Mouse (Mus musculus) hindlimb bud, embryonic 11.5 days (tissue): ENCODE data around the gene Pex7.
"Not testable (repeated sequence)": the region's sequence is repeated elsewhere in the genome, so short reads cannot be mapped to it uniquely, and the experiment has no call there.

Experiments used
- DNase-seq: peaks from one replicate; pipeline ENCODE4 v3.0.0-alpha.2; 2012; ENCODE audit warnings: low read depth, low spot score; ENCODE audit errors: extremely low spot score

Gene Pex7

GRCm38 (mm10) chr10:19934384-19935294 lies 27.1 kb upstream of the Pex7 start, which contains the start of gene Map3k5:
Gene Map3k5, plus strand, starts transcription at chr10:19934472.
- DNase-seq, result no peak

DNA sequence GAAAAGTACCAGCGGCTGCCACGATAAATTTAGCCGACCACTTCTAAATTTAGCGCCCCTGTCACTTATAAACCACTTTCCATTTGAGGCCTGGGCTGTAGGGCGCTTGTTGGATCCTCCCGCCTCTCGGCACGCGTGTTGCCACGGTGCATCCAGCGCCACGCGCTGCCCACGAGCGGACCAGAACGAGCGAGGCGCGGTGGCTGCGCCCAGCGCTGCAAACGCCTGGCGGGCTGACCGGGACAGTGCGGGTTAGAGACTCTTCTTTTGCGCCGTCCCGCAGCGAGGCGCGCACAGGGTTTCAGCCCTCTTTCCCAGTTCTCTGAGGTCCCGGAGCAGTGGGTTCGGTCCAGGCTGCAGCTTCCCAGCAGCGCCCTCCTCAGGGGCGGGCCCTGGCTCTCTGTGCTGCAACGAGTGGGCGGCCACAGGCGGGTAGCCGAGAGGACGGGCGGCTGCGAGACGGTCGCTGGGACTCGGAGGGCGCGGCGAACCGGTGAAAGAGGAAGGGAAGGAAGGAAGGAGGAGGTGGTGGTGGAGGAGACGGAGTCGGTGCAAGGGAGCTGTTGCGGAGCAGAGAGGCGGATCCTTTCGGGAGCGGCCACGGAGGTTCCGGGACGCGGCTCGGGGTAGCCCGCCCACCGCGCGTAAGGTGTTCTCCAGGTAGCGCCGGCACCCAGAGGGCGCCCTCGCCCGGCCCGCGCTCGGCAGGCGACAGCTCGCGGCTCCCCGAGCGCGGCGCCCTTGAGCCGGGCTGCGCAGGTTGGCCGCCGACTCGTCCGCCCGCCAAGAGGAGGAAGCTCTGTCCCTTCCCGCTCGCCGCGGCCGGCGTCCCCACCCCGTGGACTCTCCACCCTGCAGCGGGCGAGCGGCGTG lies 26.3 kb upstream of the Pex7 start:
- no peak for DNase-seq

GRCm38 (mm10) chr10:19932986-19933385 lies 25.5 kb upstream of the Pex7 start:
- DNase-seq, result no peak

- no peak for DNase-seq
Measured at GRCm38 (mm10) chr10:19928205-19928604, 20.7 kb upstream of the Pex7 start.

DNA sequence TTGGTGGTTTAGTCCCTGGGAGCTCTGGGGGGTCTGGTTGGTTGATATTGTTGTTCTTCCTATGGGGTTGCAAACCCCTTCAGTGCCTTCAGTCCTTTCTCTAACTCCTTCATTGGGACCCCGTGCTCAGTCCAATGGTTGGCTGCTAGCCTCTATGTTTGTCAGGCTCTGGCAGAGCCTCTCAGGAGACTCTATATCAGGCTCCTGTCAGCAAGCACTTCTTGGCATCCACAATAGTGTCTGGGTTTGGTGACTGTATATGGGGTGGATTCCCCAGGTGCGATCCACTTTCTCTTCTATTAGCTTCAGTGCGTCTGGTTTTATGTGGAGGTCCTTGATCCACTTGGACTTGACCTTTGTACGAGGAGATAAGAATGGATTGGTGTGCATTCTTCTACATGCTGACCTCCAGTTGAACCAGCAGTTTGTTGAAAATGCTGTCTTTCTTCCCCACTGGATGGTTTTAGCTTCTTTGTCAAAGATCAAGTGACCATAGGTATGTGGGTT lies 19.0 kb upstream of the Pex7 start:
- DNase-seq, result not testable (repeated sequence)

DNA sequence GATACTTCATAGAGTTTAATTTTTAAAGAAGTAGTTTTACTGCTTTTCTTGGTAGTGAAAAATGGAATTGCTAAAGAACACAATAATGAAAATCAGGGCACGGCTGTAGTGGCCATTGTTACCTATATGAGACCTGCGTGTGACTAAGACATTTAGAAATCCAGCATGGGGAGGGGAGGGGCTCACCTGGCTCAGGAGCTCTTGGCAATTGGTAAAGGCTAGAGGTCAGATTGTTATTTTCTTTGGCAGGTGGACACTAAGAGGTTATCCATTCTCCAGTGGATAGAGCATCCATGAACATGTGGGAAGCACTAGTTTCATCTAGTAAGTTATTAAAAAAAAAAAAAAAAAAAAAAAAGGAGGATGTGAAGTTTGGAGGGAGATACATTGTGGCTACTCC lies 16.8 kb upstream of the Pex7 start:
- no peak for DNase-seq

- no peak for DNase-seq
Measured at GRCm38 (mm10) chr10:19922410-19922809, 14.9 kb upstream of the Pex7 start.

- no peak for DNase-seq
Measured at GRCm38 (mm10) chr10:19915301-19915700, 7.8 kb upstream of the Pex7 start.

- no peak for DNase-seq
Measured at GRCm38 (mm10) chr10:19913806-19914205, 6.3 kb upstream of the Pex7 start.

DNA sequence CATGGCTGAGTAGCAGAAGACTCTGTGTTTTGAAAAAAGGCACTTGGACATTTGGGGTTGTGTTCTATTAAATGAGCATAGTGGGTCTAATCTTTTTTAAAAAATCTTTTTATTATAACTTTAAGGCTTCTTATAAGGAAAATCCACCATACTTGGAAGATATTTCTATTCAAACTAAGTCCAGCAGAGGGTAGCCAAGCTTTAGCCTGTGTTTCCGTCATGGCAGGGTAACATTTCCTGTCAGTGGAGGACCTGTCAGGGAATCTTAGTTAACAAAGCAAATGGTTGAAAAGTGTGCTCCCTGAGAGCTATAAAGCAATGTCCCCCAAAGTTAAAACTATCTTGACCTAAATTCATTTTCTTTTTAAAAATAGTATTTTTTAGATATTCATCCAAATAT lies 4.1 kb upstream of the Pex7 start:
- no peak for DNase-seq

GRCm38 (mm10) chr10:19910516-19910915 lies 3.0 kb upstream of the Pex7 start:
- DNase-seq, result no peak

- DNase-seq, result no peak
Measured at GRCm38 (mm10) chr10:19908076-19908475, 587 bp upstream of the Pex7 start.

DNA sequence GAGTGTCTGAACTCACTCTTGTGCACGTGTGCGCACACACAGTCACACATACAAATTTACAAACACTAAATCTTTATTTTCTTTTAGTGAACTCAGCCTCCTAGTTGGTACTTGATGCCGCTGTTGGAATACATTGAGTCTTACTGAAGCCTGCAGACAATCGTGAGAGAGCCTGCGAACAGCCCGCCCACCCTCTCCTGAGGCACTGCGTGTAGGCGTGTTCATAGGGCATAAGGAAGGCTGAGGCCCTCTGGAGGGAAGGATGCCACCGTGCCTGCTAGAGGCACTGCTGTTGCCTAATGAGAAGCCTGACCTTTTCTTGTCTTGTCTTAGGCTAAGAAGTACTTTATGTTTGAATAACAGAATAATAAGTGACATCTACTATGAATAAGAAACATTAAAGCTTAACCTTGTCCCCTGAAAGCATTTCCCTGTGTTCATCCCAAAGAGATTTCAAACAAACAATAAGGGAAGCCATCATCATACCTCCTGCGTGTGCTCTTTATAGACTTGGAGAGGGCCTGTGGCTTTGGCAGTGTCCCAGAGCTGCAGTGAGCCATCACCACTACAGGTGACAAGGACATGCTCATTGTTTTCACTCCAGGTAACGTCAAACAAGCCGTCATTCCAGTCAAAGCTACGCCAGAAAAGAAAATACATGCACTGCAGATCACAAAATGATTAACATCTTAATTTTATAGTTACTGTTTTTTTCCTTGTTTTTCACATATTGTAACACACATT lies 3.2 kb downstream of the Pex7 start:
- no peak for DNase-seq

- no peak for DNase-seq
Measured at GRCm38 (mm10) chr10:19901992-19902391, 5.5 kb downstream of the Pex7 start.

DNA sequence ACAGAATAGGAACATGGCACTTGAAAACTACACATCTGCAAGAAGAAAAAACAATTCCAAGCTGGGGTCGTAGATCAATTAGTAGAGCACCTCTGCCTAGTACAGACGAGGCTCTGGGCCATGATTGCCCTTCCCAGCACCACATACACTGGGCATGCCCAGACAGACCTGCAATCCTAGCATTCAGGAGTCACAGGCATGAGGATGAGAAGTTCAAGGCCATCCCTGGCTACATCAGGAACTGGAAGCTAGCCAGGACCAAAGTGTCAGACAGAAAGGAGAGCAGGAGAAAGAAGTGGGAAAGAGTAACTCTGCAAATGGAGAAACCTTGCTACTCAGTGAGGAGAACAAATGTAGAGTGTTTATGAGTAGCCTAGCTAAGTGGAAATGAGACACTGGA lies 7.3 kb downstream of the Pex7 start:
- DNase-seq, result no peak

GRCm38 (mm10) chr10:19893976-19894375 lies 13.5 kb downstream of the Pex7 start:
- no peak for DNase-seq

DNA sequence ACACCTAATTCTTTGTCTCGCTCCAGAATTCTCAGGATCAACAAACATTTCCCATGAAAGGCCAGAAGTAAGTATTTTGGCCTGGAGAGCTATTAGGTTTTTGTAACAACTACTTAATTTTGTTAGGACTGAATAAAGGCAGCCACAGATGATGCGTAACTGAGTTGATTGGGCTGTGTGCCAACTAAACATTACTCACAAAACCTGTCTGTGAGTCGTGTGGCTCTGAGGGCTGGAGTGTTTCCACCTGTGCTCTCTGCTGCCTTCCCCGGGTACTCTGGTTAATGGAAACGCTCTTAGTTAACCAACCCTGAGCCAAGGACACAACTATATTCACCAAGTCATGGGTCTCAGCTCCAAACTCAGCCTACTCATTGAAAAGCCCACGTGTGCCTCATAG lies 14.3 kb downstream of the Pex7 start:
- no peak for DNase-seq

- DNase-seq, result no peak
Measured at GRCm38 (mm10) chr10:19891686-19892085, 15.8 kb downstream of the Pex7 start.

DNA sequence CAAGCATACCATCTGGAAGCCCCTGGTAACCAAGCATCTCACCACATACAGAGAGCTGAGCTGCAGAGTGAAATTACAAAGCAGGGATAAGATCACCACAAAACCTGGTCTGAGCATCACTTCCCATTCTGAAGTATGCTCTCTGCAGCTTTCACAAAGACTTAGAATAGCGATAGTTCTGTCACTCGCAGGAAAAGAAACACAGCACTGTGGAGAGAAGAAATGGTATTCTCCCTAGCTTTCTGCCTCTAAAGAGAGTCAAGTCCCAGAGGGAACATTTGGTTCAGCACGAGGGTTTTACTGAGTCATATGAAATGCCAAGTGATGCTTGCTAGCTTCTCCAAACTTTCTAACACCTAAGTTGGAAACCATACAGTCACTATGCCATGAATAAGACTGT lies 17.6 kb downstream of the Pex7 start:
- DNase-seq, result no peak

GRCm38 (mm10) chr10:19886249-19886648 lies 21.2 kb downstream of the Pex7 start:
- no peak for DNase-seq

DNA sequence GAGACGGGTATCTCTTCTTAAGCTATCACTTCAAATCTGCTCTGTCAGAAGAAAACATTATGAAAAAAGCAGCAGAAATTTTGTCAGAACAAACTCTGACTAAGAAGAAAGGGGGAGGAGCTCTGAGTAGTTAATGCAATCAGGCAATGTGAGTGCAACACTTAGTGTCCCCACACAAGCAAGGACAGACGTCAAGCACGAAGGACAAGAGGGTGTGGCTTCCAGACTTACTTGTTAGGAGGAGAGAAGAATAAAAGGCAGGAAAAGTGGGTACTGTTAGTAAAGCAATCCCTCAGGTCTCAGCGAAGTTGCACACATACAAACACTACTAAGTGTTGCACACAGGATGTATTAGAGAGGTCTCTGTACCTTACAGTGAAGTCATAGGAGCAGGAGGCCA lies 23.1 kb downstream of the Pex7 start:
- DNase-seq, result no peak
